Mouse (Mus musculus) ES-Bruce4 (cell line): ENCODE results near the gene Fthl17f.
"Not testable (repeated sequence)": the region's sequence is repeated elsewhere in the genome, so short reads cannot be mapped to it uniquely, and the experiment has no call there.

Source experiments
- CTCF ChIP-seq: IDR thresholded peaks from one replicate; pipeline ENCODE4 v1.8.1; 2011; ENCODE audit warnings: low read depth, low read length
- EP300 ChIP-seq: IDR thresholded peaks from 2 replicates; pipeline ENCODE4 v1.6.1; 2011; ENCODE audit warnings: low read depth, low read length; ENCODE audit not compliant: insufficient read depth
- POLR2A ChIP-seq: IDR thresholded peaks from one replicate; pipeline ENCODE4 v1.8.1; 2011; ENCODE audit warnings: low read length; ENCODE audit not compliant: insufficient read depth

GRCm38 (mm10) chrX:9060952-9061351 lies 1.9 kb upstream of the Fthl17f start:
- TF ChIP-seq CTCF = peak; percentile 28
- not testable (repeated sequence) for TF ChIP-seq POLR2A, EP300
